Mouse (Mus musculus) mouse trophoblast stem cell (cell line): ENCODE results near the gene Bicd2.
"Not testable (repeated sequence)": the region's sequence is repeated elsewhere in the genome, so short reads cannot be mapped to it uniquely, and the experiment has no call there.

Experiments
- in situ Hi-C, 2 experiments: fragments of 300-500 bp; cut with MseI, MboI; formaldehyde crosslinking; loops; 2 replicates in 1 of 2; 3 replicates in 1 of 2; pipeline ENCODE4 v1.15.1; 2025

Bicd2 gene

GRCm38 (mm10) chr13:49360906-49361406 is 19.6 kb downstream of the Bicd2 start:
- in situ Hi-C loops = no loop called here

GRCm38 (mm10) chr13:49362364-49362763 is 21.0 kb downstream of the Bicd2 start:
- in situ Hi-C loops = no loop called here

- in situ Hi-C loops = no loop called here
Measured at GRCm38 (mm10) chr13:49362804-49363203, 21.4 kb downstream of the Bicd2 start.

- in situ Hi-C loops = no loop called here
Measured at GRCm38 (mm10) chr13:49364716-49365115, 23.3 kb downstream of the Bicd2 start.

- in situ Hi-C loops = no loop called here
Measured at GRCm38 (mm10) chr13:49367657-49368440, 26.5 kb downstream of the Bicd2 start.

GRCm38 (mm10) chr13:49369404-49369803 is 28.0 kb downstream of the Bicd2 start:
- in situ Hi-C loops = no loop called here

- in situ Hi-C loops = not testable (repeated sequence)
Measured at GRCm38 (mm10) chr13:49370216-49370615, 28.8 kb downstream of the Bicd2 start.

- in situ Hi-C loops = not testable (repeated sequence)
Measured at GRCm38 (mm10) chr13:49370916-49371315, 29.5 kb downstream of the Bicd2 start.

- in situ Hi-C loops = no loop called here
Measured at GRCm38 (mm10) chr13:49371428-49371899, 30.1 kb downstream of the Bicd2 start.

GRCm38 (mm10) chr13:49372370-49373060 is 31.1 kb downstream of the Bicd2 start:
- in situ Hi-C loops = no loop called here

- in situ Hi-C loops = no loop called here
Measured at GRCm38 (mm10) chr13:49374304-49374703, 32.9 kb downstream of the Bicd2 start.

- in situ Hi-C loops = loop anchor here in 1 of 2 experiments (5.0 kb wide), 1 partner anchor 37 kb away; no protein-coding TSS in a partner anchor
Measured at GRCm38 (mm10) chr13:49374730-49375129, 33.3 kb downstream of the Bicd2 start.

GRCm38 (mm10) chr13:49377608-49378007 is 36.2 kb downstream of the Bicd2 start:
- in situ Hi-C loops = loop anchor here in 1 of 2 experiments (5.0 kb wide), 1 partner anchor 40 kb away; no protein-coding TSS in a partner anchor

GRCm38 (mm10) chr13:49379301-49379700 is 37.9 kb downstream of the Bicd2 start:
- in situ Hi-C loops = loop anchor here in 1 of 2 experiments (5.0 kb wide), 1 partner anchor 42 kb away; no protein-coding TSS in a partner anchor

GRCm38 (mm10) chr13:49381230-49381629 is 39.8 kb downstream of the Bicd2 start:
- in situ Hi-C loops = loop anchor here in 1 of 2 experiments (10.0 kb wide), 1 partner anchor 46 kb away; no protein-coding TSS in a partner anchor

- in situ Hi-C loops = loop anchor here in 1 of 2 experiments (10.0 kb wide), 1 partner anchor 48 kb away; no protein-coding TSS in a partner anchor
Measured at GRCm38 (mm10) chr13:49382997-49383396, 41.6 kb downstream of the Bicd2 start.

- in situ Hi-C loops = loop anchor here in 1 of 2 experiments (10.0 kb wide), 1 partner anchor 50 kb away; no protein-coding TSS in a partner anchor
Measured at GRCm38 (mm10) chr13:49384751-49385463, 43.5 kb downstream of the Bicd2 start.

GRCm38 (mm10) chr13:49391374-49391773 is 50.0 kb downstream of the Bicd2 start:
- in situ Hi-C loops = no loop called here

- in situ Hi-C loops = no loop called here
Measured at GRCm38 (mm10) chr13:49393579-49393978, 52.2 kb downstream of the Bicd2 start.

GRCm38 (mm10) chr13:49394886-49395447 is 53.6 kb downstream of the Bicd2 start:
- in situ Hi-C loops = no loop called here

GRCm38 (mm10) chr13:49396798-49397197 is 55.4 kb downstream of the Bicd2 start:
- in situ Hi-C loops = no loop called here
